Mouse (Mus musculus): ENCODE measurements around the gene C1d. TPM values are rescaled to one million over a fixed set of nuclear protein-coding genes. Genes with fewer than 3 reads are reported as not detected.

Gene C1d
- polyA plus RNA-seq (2012) = 1.8 and 2.4 TPM in 2 replicates

DNA sequence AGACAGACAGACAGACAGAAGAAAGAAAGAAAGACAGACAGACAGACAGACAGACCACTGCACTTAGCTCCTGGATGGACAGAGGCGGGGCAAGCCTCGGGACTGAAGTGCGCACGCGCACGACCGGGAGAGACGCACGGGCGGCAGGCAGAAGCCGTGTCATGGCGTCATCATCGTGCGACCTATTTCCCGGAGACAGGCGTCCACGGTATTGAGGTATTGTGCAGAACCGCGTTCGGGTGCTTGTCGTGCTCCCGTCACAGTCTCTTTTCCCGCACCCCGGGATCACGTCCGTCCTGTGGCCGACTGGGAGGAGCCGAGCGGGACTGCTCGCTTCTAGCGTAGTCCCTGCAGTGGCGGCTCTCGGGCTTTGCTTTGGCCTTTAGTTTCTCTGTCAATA, at the start of gene C1d:
TSS of gene C1d (plus strand) at position 137 of the 400 bp plus-strand sequence.
- no peak for TF ChIP-seq GATA1 (IDR thresholded peaks at IDR 0.05; ENCODE audit: low read length)

GRCm38 (mm10) chr11:17211258-17212140, 45.9 kb upstream of the C1d start, which contains the start of gene Pno1:
Gene Pno1, minus strand, starts transcription at chr11:17211568.
- TF ChIP-seq GATA1 (IDR thresholded peaks at IDR 0.05; ENCODE audit: low read length) = no peak

GRCm38 (mm10) chr11:17212141-17212495, 45.3 kb upstream of the C1d start:
- no peak for TF ChIP-seq GATA1 (IDR thresholded peaks at IDR 0.05; ENCODE audit: low read length)

- TF ChIP-seq GATA1 (IDR thresholded peaks at IDR 0.05; ENCODE audit: low read length) = peak; percentile 53
Measured at GRCm38 (mm10) chr11:17212903-17213509, 44.4 kb upstream of the C1d start.

GRCm38 (mm10) chr11:17215475-17215874, 41.9 kb upstream of the C1d start:
- no peak for TF ChIP-seq GATA1 (IDR thresholded peaks at IDR 0.05; ENCODE audit: low read length)

DNA sequence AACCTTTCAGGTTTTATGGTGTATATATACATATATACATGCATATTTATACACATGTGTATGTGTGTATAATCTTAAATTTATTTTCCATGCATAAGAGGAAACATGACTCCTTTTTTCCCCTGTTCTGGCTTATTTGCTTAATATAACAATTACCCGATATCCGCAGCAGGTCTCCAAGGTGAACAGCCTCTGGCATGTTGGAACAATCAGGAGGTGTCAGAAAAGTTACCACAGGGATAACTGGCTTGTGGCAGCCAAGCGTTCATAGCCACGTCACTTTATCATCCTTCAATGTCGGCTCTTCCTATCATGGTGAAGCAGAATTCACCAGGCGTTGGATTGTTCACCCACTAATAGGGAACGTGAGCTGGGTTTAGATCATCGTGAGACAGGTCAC, 36.3 kb upstream of the C1d start:
- no peak for TF ChIP-seq GATA1 (IDR thresholded peaks at IDR 0.05; ENCODE audit: low read length)

GRCm38 (mm10) chr11:17232792-17233191, 24.6 kb upstream of the C1d start:
- no peak for TF ChIP-seq GATA1 (IDR thresholded peaks at IDR 0.05; ENCODE audit: low read length)

DNA sequence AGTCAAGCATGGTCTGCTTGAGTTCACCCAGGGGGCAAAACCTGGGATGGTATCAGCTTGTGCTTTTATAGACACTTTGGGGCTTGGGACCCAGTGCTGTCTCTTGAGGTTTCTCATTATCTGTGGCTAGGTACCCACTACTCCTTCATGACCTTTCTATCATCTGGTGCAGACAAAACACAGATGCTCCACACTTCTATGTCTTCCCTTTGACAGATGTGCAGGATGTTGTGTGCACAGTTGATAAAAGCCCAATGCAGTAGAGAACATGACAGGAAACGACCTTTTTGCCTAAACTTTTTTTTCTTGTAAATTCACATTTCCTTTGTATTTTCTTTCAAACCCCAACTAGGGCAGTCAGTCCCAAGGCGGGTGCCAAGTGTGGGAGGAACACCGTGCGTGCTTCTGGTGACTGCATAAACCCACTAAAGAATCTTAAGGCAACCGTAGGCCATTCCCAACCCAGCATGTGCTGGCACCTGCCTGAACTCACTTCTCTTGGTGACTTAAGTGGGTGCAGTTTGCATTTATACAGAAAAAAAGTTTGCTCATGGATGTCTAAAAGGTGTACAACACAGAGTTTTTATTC, 20.8 kb upstream of the C1d start:
- peak; percentile 63 for TF ChIP-seq GATA1 (IDR thresholded peaks at IDR 0.05; ENCODE audit: low read length)

DNA sequence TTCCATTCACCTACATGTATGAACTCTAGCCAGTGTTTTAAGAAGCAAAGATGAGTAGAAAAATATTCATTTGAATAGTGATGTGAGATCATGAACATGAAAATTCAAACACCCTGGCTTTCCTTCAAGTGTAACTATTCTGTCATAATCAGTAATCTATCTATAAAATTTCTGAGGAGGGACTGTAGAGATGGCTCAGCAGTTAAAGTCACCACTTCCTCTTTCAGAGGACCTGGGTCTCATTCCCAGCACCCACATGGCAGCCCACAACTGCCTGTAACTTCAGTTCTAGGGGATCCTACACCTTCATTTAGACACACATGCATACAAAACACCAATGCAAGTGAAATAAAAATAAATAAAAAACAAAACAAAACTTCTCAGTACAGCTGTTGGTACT, 8.7 kb upstream of the C1d start:
- no peak for TF ChIP-seq GATA1 (IDR thresholded peaks at IDR 0.05; ENCODE audit: low read length)

GRCm38 (mm10) chr11:17256813-17257365, 490 bp upstream of the C1d start:
- TF ChIP-seq GATA1 (IDR thresholded peaks at IDR 0.05; ENCODE audit: low read length) = no peak

GRCm38 (mm10) chr11:17257861-17258260, 482 bp downstream of the C1d start:
- no peak for TF ChIP-seq GATA1 (IDR thresholded peaks at IDR 0.05; ENCODE audit: low read length)

GRCm38 (mm10) chr11:17267176-17267575, 9.8 kb downstream of the C1d start:
- no peak for TF ChIP-seq GATA1 (IDR thresholded peaks at IDR 0.05; ENCODE audit: low read length)

DNA sequence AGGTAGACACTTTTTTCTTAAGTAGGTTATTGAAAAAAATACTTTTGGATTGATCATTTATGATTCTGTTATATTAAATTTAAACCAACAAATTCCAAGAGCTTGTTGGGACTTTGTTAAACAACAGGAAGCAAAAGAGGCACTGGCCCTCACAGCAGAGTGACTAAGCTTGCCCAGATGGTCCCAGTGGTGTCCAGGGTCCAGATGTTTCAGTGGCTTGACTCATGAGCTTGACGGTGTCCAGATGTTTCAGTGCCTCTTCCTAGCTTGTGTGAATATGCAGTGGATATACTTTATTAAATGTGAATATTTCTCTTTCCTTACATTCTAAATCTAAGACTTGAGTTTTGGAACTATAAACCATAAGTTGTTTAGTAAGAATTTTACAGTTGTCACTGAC, 11.4 kb downstream of the C1d start:
- no peak for TF ChIP-seq GATA1 (IDR thresholded peaks at IDR 0.05; ENCODE audit: low read length)

DNA sequence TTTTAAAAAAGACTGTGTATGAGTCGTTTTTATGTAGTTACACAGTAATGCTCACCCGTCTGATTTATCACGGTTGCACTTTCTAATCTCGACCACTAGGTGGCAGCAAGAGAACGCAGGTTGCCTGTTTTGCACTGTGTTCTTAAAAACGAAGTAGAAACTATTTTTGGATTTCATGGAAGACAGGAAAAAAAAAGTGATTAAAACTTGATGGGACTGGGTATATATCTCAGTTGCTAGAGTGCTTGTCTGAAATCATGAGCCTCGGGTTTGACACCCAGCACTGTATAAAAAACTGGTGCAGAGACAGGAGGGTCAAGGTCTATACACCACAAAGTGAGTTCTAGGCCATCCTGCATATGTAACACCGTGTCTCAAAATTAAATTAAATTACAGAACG, 22.6 kb downstream of the C1d start:
- TF ChIP-seq GATA1 (IDR thresholded peaks at IDR 0.05; ENCODE audit: low read length) = no peak

GRCm38 (mm10) chr11:17284055-17284454, 26.7 kb downstream of the C1d start:
- TF ChIP-seq GATA1 (IDR thresholded peaks at IDR 0.05; ENCODE audit: low read length) = no peak

GRCm38 (mm10) chr11:17288884-17289283, 31.5 kb downstream of the C1d start:
- no peak for TF ChIP-seq GATA1 (IDR thresholded peaks at IDR 0.05; ENCODE audit: low read length)
